Mouse (Mus musculus) B cell, adult 2 months (primary cell): Measurements from ENCODE around the gene Ankrd53.
"Not testable (repeated sequence)": the region's sequence is repeated elsewhere in the genome, so short reads cannot be mapped to it uniquely, and the experiment has no call there.

Experiments used
- DNase-seq, 2 experiments: peaks; one replicate each; pipeline ENCODE4 v3.0.0; 2022

The Ankrd53 gene

GRCm38 (mm10) chr6:83768485-83768884, 6.0 kb downstream of the Ankrd53 start:
- no peak for DNase-seq

DNA sequence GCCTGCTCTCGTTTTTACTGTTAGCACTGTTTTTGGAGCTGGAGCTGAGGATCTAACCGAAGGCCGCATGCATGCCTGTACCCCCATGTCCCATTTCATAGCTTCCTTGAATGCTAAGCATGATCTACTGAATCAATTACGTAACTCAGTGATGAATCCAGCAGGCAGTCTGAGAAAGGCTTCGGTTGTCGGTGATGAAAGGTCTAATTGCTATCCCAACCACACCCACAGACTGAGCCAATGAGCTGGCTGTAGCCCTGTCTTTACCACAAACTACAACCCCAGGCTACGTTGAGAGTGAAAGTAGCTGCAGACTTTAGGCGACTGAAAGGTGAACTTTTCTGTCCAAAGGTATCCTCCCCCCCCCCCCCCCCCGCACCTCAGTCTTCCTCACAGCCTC, 11.7 kb downstream of the Ankrd53 start:
- DNase-seq, result no peak

DNA sequence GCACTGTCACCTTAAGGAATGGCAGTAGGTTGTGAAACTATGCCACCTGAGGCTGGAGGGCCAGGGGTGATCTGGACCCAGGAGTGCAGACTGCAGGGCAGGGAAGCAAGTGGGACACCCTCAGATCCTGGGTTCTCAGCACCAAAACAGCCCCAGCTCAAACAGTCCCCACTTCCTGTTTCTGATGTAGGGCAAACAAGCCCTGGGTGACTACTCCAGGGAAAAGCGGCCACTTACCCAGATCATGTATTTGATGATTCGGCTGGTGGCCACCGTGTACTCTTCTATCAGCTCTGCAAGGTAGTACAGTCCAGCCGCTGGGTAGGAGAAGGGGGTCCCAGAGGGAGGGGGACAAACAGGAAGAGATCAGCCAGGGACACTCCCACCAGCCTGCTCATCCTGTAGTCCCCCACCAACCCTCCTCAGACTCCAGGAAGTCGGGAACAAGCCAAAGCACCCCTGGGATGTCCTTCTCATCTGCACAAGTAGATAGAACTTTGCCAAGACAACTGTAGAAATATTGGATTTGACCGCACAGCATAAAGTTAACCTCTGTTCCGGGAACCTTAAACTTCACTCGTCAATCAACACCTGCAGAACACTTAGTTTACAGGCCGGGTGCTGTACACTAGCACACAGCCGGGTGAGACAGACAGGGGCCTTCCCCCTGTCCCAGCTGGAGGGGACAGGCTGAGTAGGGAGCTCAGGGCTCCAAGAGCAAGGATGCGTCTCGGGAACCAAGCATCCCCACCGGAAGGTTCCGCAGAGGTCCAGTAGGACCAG, 12.5 kb downstream of the Ankrd53 start:
- peak in 1 of 2 experiments; percentile 21 for DNase-seq

DNA sequence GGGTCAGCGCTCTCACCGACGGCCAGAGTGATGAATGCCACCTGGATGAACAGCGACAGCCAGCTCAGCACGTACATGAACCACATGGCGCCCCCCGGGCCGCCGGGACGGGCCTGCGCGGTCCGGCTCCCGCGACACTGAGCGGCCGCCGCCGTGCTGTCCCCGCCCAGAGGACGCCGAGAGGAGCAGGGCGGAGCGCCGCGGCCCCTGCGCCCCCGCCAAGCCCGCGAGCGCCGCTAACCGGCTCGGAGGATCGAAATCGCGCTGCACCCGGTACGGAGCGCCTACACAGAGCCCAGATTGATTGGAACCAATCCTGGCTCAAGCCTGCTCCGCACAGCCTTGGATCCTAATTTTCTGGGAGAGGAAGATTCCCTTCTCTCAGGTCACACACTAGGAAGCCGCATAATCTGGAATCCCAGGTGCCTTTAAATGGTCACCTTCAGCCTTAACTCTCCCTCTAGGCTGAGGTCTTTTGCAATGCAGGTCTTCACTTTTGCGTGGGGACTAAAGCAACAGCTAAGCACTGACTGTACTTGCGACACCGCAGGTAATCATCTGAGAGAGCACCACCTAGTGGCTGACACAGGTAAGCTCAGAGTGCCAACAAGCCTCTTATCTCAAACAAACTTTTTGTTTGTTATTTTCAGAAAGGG, 13.3 kb downstream of the Ankrd53 start, which contains the start of gene Tex261:
Tex261 (minus strand) TSS at position 176 of the 656 bp plus-strand sequence.
- DNase-seq, result peak; percentile 94 to 95

GRCm38 (mm10) chr6:83778306-83778705, 15.9 kb downstream of the Ankrd53 start:
- no peak for DNase-seq

DNA sequence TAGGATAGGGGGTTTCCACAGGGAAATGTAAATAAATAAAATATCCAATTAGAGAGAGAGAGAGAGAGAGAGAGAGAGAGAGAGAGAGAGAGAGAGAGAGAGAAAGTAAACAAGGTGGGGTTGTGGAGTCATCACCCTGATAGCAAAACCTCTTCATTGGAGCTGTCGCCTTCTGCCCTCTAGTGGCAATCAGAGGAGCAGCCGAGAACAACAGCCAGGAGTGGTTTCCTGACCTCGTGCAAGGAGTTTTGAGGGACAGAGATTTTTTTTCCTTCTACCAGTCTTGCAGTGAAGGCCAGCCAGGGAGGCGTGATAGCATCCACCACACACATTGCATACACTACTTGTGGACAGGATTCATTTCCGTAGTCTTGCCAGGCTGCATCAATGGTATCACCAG, 16.6 kb downstream of the Ankrd53 start:
- peak; percentile 60 to 62 for DNase-seq

DNA sequence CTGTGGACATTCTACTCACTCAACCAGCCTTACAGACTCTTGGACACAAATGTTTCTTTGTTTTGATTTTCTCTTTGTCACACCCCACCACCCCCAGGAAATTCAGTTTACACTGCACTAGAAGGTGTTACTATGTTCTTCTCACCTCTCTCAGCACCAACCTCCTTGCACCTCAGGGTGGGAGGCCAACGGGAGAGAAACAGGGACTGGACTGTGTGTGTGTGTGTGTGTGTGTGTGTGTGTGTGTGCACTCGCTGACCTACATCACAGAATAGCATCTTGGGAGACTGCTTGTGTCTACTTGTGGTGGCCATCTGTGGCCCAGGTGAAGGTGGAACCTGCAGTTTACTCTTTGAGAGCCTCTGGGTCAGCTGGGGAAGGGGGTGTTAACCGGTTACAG, 24.0 kb downstream of the Ankrd53 start:
- DNase-seq, result no peak

GRCm38 (mm10) chr6:83788554-83788953, 26.1 kb downstream of the Ankrd53 start:
- no peak for DNase-seq

DNA sequence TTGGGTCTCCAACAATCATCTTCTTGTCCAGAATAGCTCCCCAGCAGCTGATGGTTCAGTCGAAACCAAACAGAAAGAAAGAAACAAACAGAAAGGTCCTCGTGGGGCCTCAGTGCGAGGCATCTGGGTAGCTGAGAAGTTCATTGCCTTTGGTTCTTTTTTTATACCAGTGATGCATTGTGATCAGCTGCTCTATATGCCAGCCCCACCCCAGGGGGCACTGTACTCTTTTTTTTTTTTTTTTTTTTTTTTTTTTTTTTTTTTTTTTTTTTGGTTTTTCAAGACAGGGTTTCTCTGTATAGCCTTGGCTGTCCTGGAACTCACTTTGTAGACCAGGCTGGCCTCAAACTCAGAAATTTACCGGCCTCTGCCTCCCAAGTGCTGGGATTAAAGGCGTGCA, 28.1 kb downstream of the Ankrd53 start:
- DNase-seq, result not testable (repeated sequence)

DNA sequence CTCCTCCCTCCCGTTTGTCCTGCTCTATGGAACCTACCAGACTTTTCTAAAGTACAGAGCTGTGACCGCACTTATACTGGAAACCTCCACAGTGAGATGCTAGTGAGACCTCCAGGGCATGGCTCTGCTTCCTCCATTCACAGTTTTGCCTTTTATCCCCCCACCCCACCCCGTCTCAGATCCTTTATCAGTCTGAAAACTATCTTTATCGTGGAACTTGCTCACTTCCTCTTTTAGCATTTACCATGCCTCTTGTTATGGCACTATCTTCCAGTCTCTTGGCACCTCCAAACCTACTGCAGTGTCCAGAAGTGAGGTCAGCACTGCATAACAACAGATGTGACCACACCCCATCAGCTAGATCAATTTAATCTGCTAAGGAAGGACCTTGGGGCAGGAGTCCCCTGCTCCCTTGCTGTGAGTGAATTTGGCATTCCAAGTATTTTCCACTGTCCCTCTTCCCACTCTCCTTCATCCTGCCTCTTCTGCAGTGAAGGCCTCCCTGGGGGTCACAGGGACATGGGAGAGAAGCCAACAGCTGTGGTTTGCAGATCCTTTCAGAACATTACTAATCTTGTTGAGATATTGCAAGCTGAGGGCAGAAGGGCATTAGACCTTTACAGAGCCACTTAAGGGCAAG, 28.9 kb downstream of the Ankrd53 start:
- no peak for DNase-seq

DNA sequence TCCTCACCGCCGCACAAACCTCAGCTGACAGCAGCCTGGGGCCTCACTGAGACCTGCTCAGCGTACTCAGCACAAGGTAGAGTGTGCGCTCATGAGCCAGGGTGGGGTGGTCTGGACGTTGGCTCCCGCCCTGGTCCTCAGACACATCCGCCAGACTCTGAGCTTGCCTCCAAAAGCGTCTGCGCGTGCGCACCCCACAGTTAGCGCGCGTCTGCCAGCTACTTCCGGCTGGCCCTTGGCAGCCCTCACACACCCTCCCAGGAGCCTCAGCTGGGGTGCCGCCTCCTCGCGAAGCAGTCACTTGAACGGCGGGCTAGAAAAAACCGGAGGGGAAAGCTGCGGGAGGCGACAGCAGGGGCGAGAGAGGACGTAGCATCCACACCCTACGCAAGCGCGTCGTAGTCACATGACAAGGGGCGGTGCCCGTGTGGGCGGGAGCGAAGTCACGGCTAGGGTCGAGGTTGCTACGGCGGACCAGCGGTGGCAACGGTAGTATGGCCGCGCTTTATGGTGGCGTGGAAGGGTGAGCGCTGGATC, 32.4 kb downstream of the Ankrd53 start, which contains the start of gene Nagk:
Nagk (plus strand) TSS at position 223 of the 537 bp plus-strand sequence.
- peak; percentile 94 to 97 for DNase-seq

GRCm38 (mm10) chr6:83795492-83795900, 33.1 kb downstream of the Ankrd53 start:
- no peak for DNase-seq

- DNase-seq, result no peak
Measured at GRCm38 (mm10) chr6:83796686-83797085, 34.2 kb downstream of the Ankrd53 start.

- DNase-seq, result no peak
Measured at GRCm38 (mm10) chr6:83802033-83802432, 39.6 kb downstream of the Ankrd53 start.

DNA sequence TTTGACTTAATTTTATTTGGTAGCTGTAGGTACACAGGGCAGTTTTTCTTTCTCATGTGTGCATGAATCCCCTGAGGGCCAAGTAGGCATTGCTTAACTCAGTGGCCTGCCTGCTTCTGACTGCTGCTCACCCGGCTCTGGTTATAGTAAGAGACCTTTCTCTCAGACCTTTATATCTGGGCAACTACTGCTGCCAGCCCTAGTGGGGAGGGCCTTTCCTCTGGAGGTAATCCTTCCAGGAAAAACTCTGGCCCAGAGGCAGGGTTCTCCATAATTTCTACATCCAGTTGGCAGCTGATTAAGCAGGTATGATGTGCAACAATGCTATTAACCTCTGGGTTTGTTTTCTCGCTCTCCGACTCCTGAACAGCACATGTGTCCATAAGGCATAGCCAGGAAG, 40.4 kb downstream of the Ankrd53 start:
- DNase-seq, result no peak

GRCm38 (mm10) chr6:83815801-83816200, 53.4 kb downstream of the Ankrd53 start:
- no peak for DNase-seq
